10 mouse cellular contexts compared by ENCODE assay signal in genomic region chr16:5431689-5432088, GRCm38 (mm10).
A peak's percentile ranks its signal among the peaks of the same experiment; 100 is the strongest.
DNase-seq lines count a peak whose midpoint lies in the region; ATAC-seq lines count a peak whose summit lies in the region.
"Had no signal": no experiment of that assay in that cellular context is flagged by ENCODE, and none has a peak within 500 bp of the region (broad histone marks: within the 10 kb centered on the region; RNA-seq: fewer than 3 reads in every experiment).

No protein-coding gene starts in this region.

- H3K4me3 ChIP-seq in forebrain, embryonic 13.5 days, result no peak overlapping the region
- no peak overlapping the region for H3K4me3 ChIP-seq in forebrain, embryonic 10.5 days
- H3K4me3 ChIP-seq in liver, embryonic 15.5 days (replicated peaks), result no peak overlapping the region
- no peak overlapping the region for H3K4me3 ChIP-seq in liver, embryonic 11.5 days (ENCODE audit: low read depth, low read length)
- peak overlapping the region; percentile 45 for H3K4me3 ChIP-seq in heart, embryonic 16.5 days (ENCODE audit: low read length)

- no peaks in the 10 kb centered on the region for H3K27me3 ChIP-seq in forebrain, embryonic 13.5 days
- H3K27me3 ChIP-seq in forebrain, embryonic 10.5 days (ENCODE audit: poor library complexity, severe bottlenecking), result no peaks in the 10 kb centered on the region
- no peaks in the 10 kb centered on the region for H3K27me3 ChIP-seq in liver, embryonic 15.5 days
- H3K27me3 ChIP-seq in liver, embryonic 11.5 days (replicated peaks; ENCODE audit: control insufficient read depth, insufficient read depth, low read length), result no peaks in the 10 kb centered on the region
- H3K27me3 ChIP-seq in heart, embryonic 16.5 days (ENCODE audit: control insufficient read depth, insufficient read depth, low read length), result no peaks in the 10 kb centered on the region

- 0 out of 2 replicates have a peak, but pooled peaks cover 3% of the 10 kb centered on the region for H3K4me1 ChIP-seq in forebrain, embryonic 13.5 days
- no peaks in the 10 kb centered on the region for H3K4me1 ChIP-seq in forebrain, embryonic 10.5 days
- 0 out of 2 replicates have a peak, but pooled peaks cover 3% of the 10 kb centered on the region for H3K4me1 ChIP-seq in liver, embryonic 15.5 days (replicated peaks)
- no peaks in the 10 kb centered on the region for H3K4me1 ChIP-seq in liver, embryonic 11.5 days (replicated peaks; ENCODE audit: control insufficient read depth, insufficient read depth, low read length)
- peaks cover 43% of the 10 kb centered on the region for H3K4me1 ChIP-seq in heart, embryonic 16.5 days (ENCODE audit: control insufficient read depth, insufficient read depth, low read length)

- no peak for ATAC-seq in forebrain, embryonic 13.5 days
- ATAC-seq in liver, embryonic 15.5 days (ENCODE audit: insufficient read depth), result no peak
- ATAC-seq in liver, embryonic 11.5 days (replicated peaks; ENCODE audit: low FRiP score), result no peak
- no peak; the same call in 1 of the 2 replicates for ATAC-seq in heart, embryonic 16.5 days (replicated peaks; ENCODE audit: extremely low read depth, insufficient read depth, low FRiP score)
- peak; percentile 67 for ATAC-seq in monocyte, adult 5-6 weeks (replicated peaks; ENCODE audit: insufficient number of reproducible peaks, low FRiP score, low TSS enrichment, poor library complexity, severe bottlenecking)

- peak overlapping the region; percentile 69 for H3K27ac ChIP-seq in forebrain, embryonic 13.5 days
- H3K27ac ChIP-seq in forebrain, embryonic 10.5 days, result no peak overlapping the region
- H3K27ac ChIP-seq in liver, embryonic 15.5 days (replicated peaks), result no peak overlapping the region
- H3K27ac ChIP-seq in liver, embryonic 11.5 days (ENCODE audit: low read depth, low read length), result no peak overlapping the region
- H3K27ac ChIP-seq in heart, embryonic 16.5 days (ENCODE audit: low read length), result peak overlapping the region; percentile 91

- H3K4me2 ChIP-seq in forebrain, embryonic 13.5 days, result no peak overlapping the region
- peak overlapping the region; percentile 5; the same call in 1 of the 2 replicates for H3K4me2 ChIP-seq in liver, embryonic 15.5 days
- H3K4me2 ChIP-seq in liver, embryonic 11.5 days, result no peak overlapping the region
- H3K4me2 ChIP-seq in heart, embryonic 16.5 days (ENCODE audit: low read depth, low read length), result peak overlapping the region; percentile 68
- H3K4me2 ChIP-seq: lung, embryonic 14.5 days had no signal

- no peak for DNase-seq in forebrain, embryonic 10.5 days (ENCODE audit: extremely low spot score, low spot score)
- DNase-seq in liver, embryonic 11.5 days (ENCODE audit: low spot score), result no peak
- no peak for DNase-seq in thymus, postnatal 4 days
- DNase-seq in yolk sac, embryonic 10.5 days (ENCODE audit: low spot score), result no peak
- DNase-seq: B cell, adult 2 months had no signal

- H3K9ac ChIP-seq in forebrain, embryonic 13.5 days, result no peak overlapping the region
- no peak overlapping the region for H3K9ac ChIP-seq in liver, embryonic 15.5 days
- H3K9ac ChIP-seq in liver, embryonic 11.5 days (ENCODE audit: low read depth, low read length), result no peak overlapping the region
- peak overlapping the region; percentile 65 for H3K9ac ChIP-seq in heart, embryonic 16.5 days (ENCODE audit: low read length)
- H3K9ac ChIP-seq: lung, embryonic 14.5 days had no signal

- no peaks in the 10 kb centered on the region for H3K9me3 ChIP-seq in forebrain, embryonic 13.5 days (replicated peaks)
- H3K9me3 ChIP-seq in forebrain, embryonic 10.5 days, result no peaks in the 10 kb centered on the region
- no peaks in the 10 kb centered on the region for H3K9me3 ChIP-seq in liver, embryonic 15.5 days (replicated peaks)
- no peaks in the 10 kb centered on the region for H3K9me3 ChIP-seq in liver, embryonic 11.5 days (ENCODE audit: control insufficient read depth, low read length)
- H3K9me3 ChIP-seq in heart, embryonic 16.5 days (replicated peaks; ENCODE audit: control insufficient read depth, low read length), result no peaks in the 10 kb centered on the region

- WGBS in forebrain, embryonic 13.5 days, result 82% methylated on average over 5 of the region's 5 CpGs
- 76% methylated on average over 5 of the region's 5 CpGs for WGBS in forebrain, embryonic 10.5 days
- WGBS in liver, embryonic 15.5 days (ENCODE audit: insufficient replicate concordance), result 19% methylated on average over 5 of the region's 5 CpGs
- WGBS in liver, embryonic 11.5 days, result 46% methylated on average over 5 of the region's 5 CpGs
- WGBS in heart, embryonic 16.5 days, result 48% methylated on average over 5 of the region's 5 CpGs

- H3K36me3 ChIP-seq in forebrain, embryonic 13.5 days (ENCODE audit: poor library complexity, severe bottlenecking), result no peaks in the 10 kb centered on the region
- no peaks in the 10 kb centered on the region for H3K36me3 ChIP-seq in forebrain, embryonic 10.5 days (replicated peaks)
- no peaks in the 10 kb centered on the region for H3K36me3 ChIP-seq in liver, embryonic 15.5 days (replicated peaks)
- H3K36me3 ChIP-seq in liver, embryonic 11.5 days (ENCODE audit: control insufficient read depth, insufficient read depth, low read length), result no peaks in the 10 kb centered on the region
- H3K36me3 ChIP-seq in heart, embryonic 16.5 days (ENCODE audit: control insufficient read depth, insufficient read depth), result no peaks in the 10 kb centered on the region

Comparison
In these comparisons a context has a peak if more than half of its experiments do, and no peak if none do; other contexts are left out.
1. H3K27ac ChIP-seq: peak in forebrain, embryonic 13.5 days (single experiment) and heart, embryonic 16.5 days (single experiment); none in forebrain, embryonic 10.5 days (single experiment), liver, embryonic 15.5 days (single experiment) and liver, embryonic 11.5 days (single experiment).
2. H3K4me2 ChIP-seq: peak in liver, embryonic 15.5 days (single experiment) and heart, embryonic 16.5 days (single experiment); none in forebrain, embryonic 13.5 days (single experiment) and liver, embryonic 11.5 days (single experiment).